Mouse (Mus musculus) spleen, postnatal 10 days (tissue): Measurements from ENCODE around the gene Pnp.
"Not testable (repeated sequence)": the region's sequence is repeated elsewhere in the genome, so short reads cannot be mapped to it uniquely, and the experiment has no call there.

Source experiments
- DNase-seq, 2 experiments: peaks; one replicate each; pipeline ENCODE4 v3.0.0; 2021 to 2022; ENCODE audit warnings: low spot score in 2 of 2

Pnp gene

GRCm38 (mm10) chr14:50975001-50975400 lies 44.1 kb downstream of the Pnp start:
- no peak for DNase-seq

- no peak for DNase-seq
Observed at GRCm38 (mm10) chr14:50976674-50977073, 45.8 kb downstream of the Pnp start.

GRCm38 (mm10) chr14:50978451-50978850 lies 47.6 kb downstream of the Pnp start:
- not testable (repeated sequence) for DNase-seq

- no peak for DNase-seq
Observed at GRCm38 (mm10) chr14:50979631-50980030, 48.7 kb downstream of the Pnp start.

- no peak for DNase-seq
Observed at GRCm38 (mm10) chr14:50981207-50981606, 50.3 kb downstream of the Pnp start.

- no peak for DNase-seq
Observed at GRCm38 (mm10) chr14:50981837-50982236, 51.0 kb downstream of the Pnp start.

- DNase-seq: no peak
Observed at GRCm38 (mm10) chr14:50987668-50988067, 56.8 kb downstream of the Pnp start.

GRCm38 (mm10) chr14:50991037-50991436 lies 60.2 kb downstream of the Pnp start:
- no peak for DNase-seq

GRCm38 (mm10) chr14:50997088-50997487 lies 66.2 kb downstream of the Pnp start:
- no peak for DNase-seq

GRCm38 (mm10) chr14:50997999-50998666 lies 67.3 kb downstream of the Pnp start:
- DNase-seq: no peak

- no peak for DNase-seq
Observed at GRCm38 (mm10) chr14:51007152-51007801, 76.4 kb downstream of the Pnp start, which contains the start of gene Rnase10. Rnase10 (plus strand) TSS chr14:51007751.

GRCm38 (mm10) chr14:51007914-51008713 lies 77.2 kb downstream of the Pnp start:
- no peak for DNase-seq

- DNase-seq: no peak
Observed at GRCm38 (mm10) chr14:51008781-51009180, 77.9 kb downstream of the Pnp start.

GRCm38 (mm10) chr14:51009572-51009971 lies 78.7 kb downstream of the Pnp start:
- no peak for DNase-seq

GRCm38 (mm10) chr14:51014724-51015123 lies 83.8 kb downstream of the Pnp start:
- DNase-seq: not testable (repeated sequence)
